Comparison of ENCODE assay signal across 24 mouse cellular contexts in genomic region chr11:49726800-49727199, GRCm38 (mm10). TPM values are rescaled to one million over a fixed set of nuclear protein-coding genes. Genes with fewer than 3 reads are reported as not detected.
A peak's percentile ranks its signal among the peaks of the same experiment; 100 is the strongest.
DNase-seq lines count a peak whose midpoint lies in the region; ATAC-seq lines count a peak whose summit lies in the region.
"Had no signal": no experiment of that assay in that cellular context is flagged by ENCODE, and none has a peak within 500 bp of the region (broad histone marks: within the 10 kb centered on the region; RNA-seq: fewer than 3 reads in every experiment).

No protein-coding gene starts in this region.

- 52% methylated on average over 8 of the region's 8 CpGs for WGBS in heart, embryonic 12.5 days

- DNase-seq in heart, adult 11 months, result peak; percentile 89
- peak; percentile 43 for DNase-seq in left cerebral cortex, postnatal 4 days
- DNase-seq in left cerebral cortex, adult 18-20 months (ENCODE audit: low spot score in 2 of 2), result no peak
- peak; percentile 41 for DNase-seq in MN1 (ENCODE audit: low spot score)
- DNase-seq in adrenal gland, postnatal 14 days, result peak; percentile 52
- DNase-seq in left cerebral cortex, postnatal 14 days (ENCODE audit: low spot score in 2 of 2), result no peak
- DNase-seq: B cell, adult 2 months; cerebellum, adult 9-10 months; layer of hippocampus, adult 9-11 months; liver; thymus, postnatal 25 days had no signal

- no peak overlapping the region for H3K27ac ChIP-seq in heart, embryonic 12.5 days (ENCODE audit: poor library complexity, severe bottlenecking)
- H3K27ac ChIP-seq: embryonic facial prominence, embryonic 10.5 days; forebrain, embryonic 15.5 days; heart, embryonic 13.5 days; hindbrain, embryonic 15.5 days; left cerebral cortex, adult 2 months; limb, embryonic 10.5 days; liver, embryonic 15.5 days; midbrain, embryonic 12.5 days; stomach, embryonic 15.5 days had no signal

- no peak for ATAC-seq in heart, embryonic 12.5 days (ENCODE audit: insufficient number of reproducible peaks, low FRiP score)
- ATAC-seq: intestine, embryonic 16.5 days had no signal

- H3K9me3 ChIP-seq in heart, embryonic 12.5 days (replicated peaks), result no peaks in the 10 kb centered on the region
- H3K9me3 ChIP-seq: embryonic facial prominence, embryonic 10.5 days; forebrain, embryonic 15.5 days; G1E; heart, embryonic 13.5 days; hindbrain, embryonic 15.5 days; limb, embryonic 10.5 days; liver, embryonic 15.5 days; midbrain, embryonic 12.5 days; stomach, embryonic 15.5 days had no signal

- no peak overlapping the region for H3K4me2 ChIP-seq in heart, embryonic 12.5 days
- H3K4me2 ChIP-seq: forebrain, embryonic 15.5 days; heart, embryonic 13.5 days; hindbrain, embryonic 15.5 days; liver, embryonic 15.5 days; midbrain, embryonic 12.5 days; stomach, embryonic 15.5 days had no signal

- H3K27me3 ChIP-seq in heart, embryonic 12.5 days (replicated peaks), result no peaks in the 10 kb centered on the region
- H3K27me3 ChIP-seq: CH12.LX; forebrain, embryonic 15.5 days; heart, embryonic 13.5 days; hindbrain, embryonic 15.5 days; liver, embryonic 15.5 days; midbrain, embryonic 12.5 days; stomach, embryonic 15.5 days had no signal

- H3K4me1 ChIP-seq in heart, embryonic 12.5 days (replicated peaks), result peaks cover 22% of the 10 kb centered on the region
- H3K4me1 ChIP-seq: embryonic facial prominence, embryonic 10.5 days; forebrain, embryonic 15.5 days; hindbrain, embryonic 15.5 days; limb, embryonic 10.5 days; stomach, embryonic 15.5 days had no signal

- no peak overlapping the region for H3K9ac ChIP-seq in heart, embryonic 12.5 days
- H3K9ac ChIP-seq: forebrain, embryonic 15.5 days; heart, embryonic 13.5 days; hindbrain, embryonic 15.5 days; liver, embryonic 15.5 days; midbrain, embryonic 12.5 days; stomach, embryonic 15.5 days had no signal

- H3K4me3 ChIP-seq in heart, embryonic 12.5 days, result no peak overlapping the region
- H3K4me3 ChIP-seq: embryonic facial prominence, embryonic 10.5 days; forebrain, embryonic 15.5 days; heart, embryonic 13.5 days; hindbrain, embryonic 15.5 days; left cerebral cortex, adult 2 months; limb, embryonic 10.5 days; liver, embryonic 15.5 days; midbrain, embryonic 12.5 days; stomach, embryonic 15.5 days had no signal

- intact Hi-C loops in left cerebral cortex, postnatal 4 days (cut with DNase I), result loop anchor here (10.0 kb wide), 1 partner anchor 238 kb away; no protein-coding TSS in a partner anchor
- intact Hi-C loops in left cerebral cortex, postnatal 14 days (cut with DNase I), result loop anchor here (5.0 kb wide), 2 partner anchors 66 to 121 kb away; partner anchors contain the start of genes Gfpt2 and Mapk9

- no peaks in the 10 kb centered on the region for H3K36me3 ChIP-seq in heart, embryonic 12.5 days
- H3K36me3 ChIP-seq: embryonic facial prominence, embryonic 10.5 days; forebrain, embryonic 15.5 days; G1E; heart, embryonic 13.5 days; hindbrain, embryonic 15.5 days; limb, embryonic 10.5 days; liver, embryonic 15.5 days; midbrain, embryonic 12.5 days; stomach, embryonic 15.5 days had no signal

RNA-seq across cellular contexts. Expression of gene Cnot6, which starts 14.3 kb away (rescaled TPM):
- polyA plus RNA-seq in heart, embryonic 12.5 days (2016; fragmentation: Nextera tagmentation; extraction: Ambion mirVana), result 61.5 and 65.9 TPM in 2 replicates
- total RNA-seq in left cerebral cortex, postnatal 4 days (2021), result 10 to 100 TPM; 86.2 to 89.2 TPM
- total RNA-seq in left cerebral cortex, adult 18-20 months (2021), result 10 to 100 TPM; 50.2 to 56.0 TPM
- total RNA-seq in adrenal gland, postnatal 14 days (2021), result 54.5 and 54.9 TPM in 2 replicates
- total RNA-seq in left cerebral cortex, postnatal 14 days (2021), result 10 to 100 TPM; 42.6 to 45.2 TPM

Comparison
In these comparisons a context has a peak if more than half of its experiments do, and no peak if none do; other contexts are left out.
1. DNase-seq: peak in heart, adult 11 months (single experiment), left cerebral cortex, postnatal 4 days (single experiment), MN1 (single experiment) and adrenal gland, postnatal 14 days (single experiment); none in left cerebral cortex, adult 18-20 months (0 of 2) and left cerebral cortex, postnatal 14 days (0 of 2).